Mouse (Mus musculus) retina, postnatal 1 day (tissue): ENCODE measurements around the gene Ptcd1.
"Not testable (repeated sequence)": the region's sequence is repeated elsewhere in the genome, so short reads cannot be mapped to it uniquely, and the experiment has no call there.

Experiments
- DNase-seq: peaks from one replicate; pipeline ENCODE4 v3.0.0-alpha.2; 2012

Ptcd1 gene

GRCm38 (mm10) chr5:145113416-145113815, 53.5 kb downstream of the Ptcd1 start:
- no peak for DNase-seq

GRCm38 (mm10) chr5:145112566-145112965, 54.3 kb downstream of the Ptcd1 start:
- DNase-seq: no peak

- DNase-seq: no peak
These were observed 56.5 kb downstream of the Ptcd1 start for GRCm38 (mm10) chr5:145110401-145110800.

- DNase-seq: no peak
These were observed 61.1 kb downstream of the Ptcd1 start for GRCm38 (mm10) chr5:145105694-145106275.

- DNase-seq: no peak
These were observed 62.6 kb downstream of the Ptcd1 start for GRCm38 (mm10) chr5:145104328-145104727.

GRCm38 (mm10) chr5:145102706-145103105, 64.2 kb downstream of the Ptcd1 start:
- no peak for DNase-seq

- DNase-seq: not testable (repeated sequence)
These were observed 65.5 kb downstream of the Ptcd1 start for GRCm38 (mm10) chr5:145101451-145101850.

GRCm38 (mm10) chr5:145100960-145101359, 65.9 kb downstream of the Ptcd1 start:
- no peak for DNase-seq

GRCm38 (mm10) chr5:145098340-145098821, 68.5 kb downstream of the Ptcd1 start:
- no peak for DNase-seq
